Mouse (Mus musculus) hindbrain, embryonic 10.5 days (tissue): Measurements from ENCODE around the gene A130010J15Rik. TPM values are rescaled to one million over a fixed set of nuclear protein-coding genes. Genes with fewer than 3 reads are reported as not detected.

ENCODE experiments used
- DNase-seq: peaks from one replicate; pipeline ENCODE4 v3.0.0-alpha.2; 2017; ENCODE audit warnings: low spot score
- H3K27ac ChIP-seq: fragments of 300-500 bp; sonication (generic); 2 replicates; pipeline ENCODE4 v1.5.1; 2016; ENCODE audit warnings: mild to moderate bottlenecking, moderate library complexity
- H3K27me3 ChIP-seq: fragments of 300-500 bp; sonication (generic); 2 replicates; pipeline ENCODE4 v1.6.1; 2016; ENCODE audit warnings: mild to moderate bottlenecking; ENCODE audit not compliant: poor library complexity, insufficient read depth, severe bottlenecking
- H3K36me3 ChIP-seq: fragments of 300-500 bp; sonication (generic); 2 replicates; pipeline ENCODE4 v1.6.1; 2016; ENCODE audit warnings: mild to moderate bottlenecking, moderate library complexity
- H3K4me1 ChIP-seq: fragments of 300-500 bp; sonication (generic); replicated peaks from 2 replicates; pipeline ENCODE4 v1.6.1; 2016; ENCODE audit warnings: mild to moderate bottlenecking
- H3K4me3 ChIP-seq: fragments of 300-500 bp; sonication (generic); 2 replicates; pipeline ENCODE4 v1.5.1; 2016; ENCODE audit warnings: mild to moderate bottlenecking, moderate library complexity
- H3K9me3 ChIP-seq: fragments of 300-500 bp; sonication (generic); 2 replicates; pipeline ENCODE4 v1.6.1; 2016; ENCODE audit warnings: mild to moderate bottlenecking, moderate library complexity
- WGBS: fragments of 180-500 bp; shearing (Covaris S2); methylation state at CpG from one replicate; pipeline ENCODE4 v1.1.7; 2016; 5-methylcytosine and 5-hydroxymethylcytosine counted together
- polyA plus RNA-seq: library from polyadenylated mRNA; unstranded; fragments of >200 nt; fragmentation: Nextera tagmentation; extraction: Ambion mirVana; gene quantifications from 2 replicates; pipeline ENCODE4 v1.2.1, GENCODE M21; 2016

A130010J15Rik gene
- polyA plus RNA-seq, 1 experiment from 2014 or later, result 13.8 TPM

DNA sequence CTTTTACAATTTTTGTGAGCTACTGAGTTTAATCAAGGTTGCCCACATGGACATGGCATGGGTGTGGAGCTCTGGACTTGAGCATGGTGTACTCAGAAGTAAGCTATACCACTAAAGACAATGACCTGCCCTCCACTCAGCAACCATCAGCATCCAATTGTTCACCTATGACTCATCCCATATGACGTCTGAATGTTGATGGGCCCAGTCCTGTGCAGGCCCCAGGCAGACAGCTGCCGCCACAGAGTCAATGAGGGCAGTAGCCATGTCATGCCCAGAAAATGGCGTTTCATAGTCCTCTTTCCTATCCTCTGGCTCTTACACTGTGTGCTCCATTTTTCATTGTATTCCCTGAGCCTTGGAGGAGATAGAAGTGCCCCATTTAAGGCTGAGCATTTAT lies 48.2 kb downstream of the A130010J15Rik start:
- H3K27me3 ChIP-seq, result no peaks in the 10 kb centered on the region
- no peaks in the 10 kb centered on the region for H3K4me1 ChIP-seq
- H3K9me3 ChIP-seq, result no peaks in the 10 kb centered on the region
- H3K4me3 ChIP-seq, result no peak overlapping the region
- no peaks in the 10 kb centered on the region for H3K36me3 ChIP-seq
- DNase-seq, result no peak
- no peak overlapping the region for H3K27ac ChIP-seq
- WGBS, result 73% methylated on average over 3 of the region's 3 CpGs

DNA sequence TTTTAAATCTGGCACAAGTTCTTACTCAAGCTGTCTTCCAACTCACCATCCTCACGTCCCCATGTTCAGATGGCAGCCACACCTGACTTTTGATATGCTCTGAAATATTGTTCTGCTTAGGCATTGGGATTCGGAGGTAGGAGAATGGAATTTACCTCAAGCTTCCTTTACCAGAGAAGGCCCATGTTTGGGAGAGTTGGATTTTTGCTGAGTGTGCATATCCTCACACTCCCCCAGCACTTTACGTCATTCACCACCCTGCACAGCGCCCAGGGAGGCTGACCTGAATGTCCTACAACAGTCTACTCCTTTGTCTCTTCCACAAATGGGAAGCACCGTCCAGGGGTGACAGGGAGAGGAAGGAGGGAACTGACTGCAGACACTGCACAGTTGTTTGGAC lies 52.6 kb downstream of the A130010J15Rik start:
- H3K4me1 ChIP-seq, result no peaks in the 10 kb centered on the region; the same call in 1 of the 2 replicates
- H3K4me3 ChIP-seq, result no peak overlapping the region
- WGBS, result 76% methylated on average over 5 of the region's 5 CpGs
- no peaks in the 10 kb centered on the region for H3K9me3 ChIP-seq
- H3K36me3 ChIP-seq, result no peaks in the 10 kb centered on the region
- DNase-seq, result no peak
- no peak overlapping the region for H3K27ac ChIP-seq
- H3K27me3 ChIP-seq, result no peaks in the 10 kb centered on the region

DNA sequence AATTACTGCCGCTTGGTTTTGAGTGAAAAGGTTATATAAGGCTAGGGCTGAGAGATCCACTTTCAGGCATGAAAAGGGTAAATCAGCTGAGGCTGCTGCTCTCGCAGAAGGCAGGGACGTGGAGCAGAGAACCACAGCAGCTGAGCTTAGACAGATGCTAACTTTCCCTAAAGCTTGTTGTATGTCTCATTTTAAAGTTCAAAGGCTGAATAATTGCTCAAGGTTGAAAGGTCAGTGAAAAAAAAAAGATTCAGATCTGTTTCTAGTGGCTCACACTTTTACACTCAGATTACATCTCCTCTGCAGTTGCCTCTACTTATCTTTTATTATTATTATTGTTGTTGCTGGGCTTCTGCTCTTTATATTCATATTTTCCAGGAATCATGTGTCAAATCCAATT lies 57.7 kb downstream of the A130010J15Rik start:
- Histone ChIP-seq H3K27me3 (0 out of 2 replicates have a peak, but pooled peaks cover 4% of the 10 kb centered on the region), H3K4me3 (no peak overlapping the region), H3K4me1 (no peaks in the 10 kb centered on the region; the same call in 1 of the 2 replicates), H3K27ac (no peak overlapping the region), H3K36me3 (no peaks in the 10 kb centered on the region), H3K9me3 (no peaks in the 10 kb centered on the region)
- DNase-seq, result no peak
- WGBS, result 36% methylated on average over 3 of the region's 3 CpGs

DNA sequence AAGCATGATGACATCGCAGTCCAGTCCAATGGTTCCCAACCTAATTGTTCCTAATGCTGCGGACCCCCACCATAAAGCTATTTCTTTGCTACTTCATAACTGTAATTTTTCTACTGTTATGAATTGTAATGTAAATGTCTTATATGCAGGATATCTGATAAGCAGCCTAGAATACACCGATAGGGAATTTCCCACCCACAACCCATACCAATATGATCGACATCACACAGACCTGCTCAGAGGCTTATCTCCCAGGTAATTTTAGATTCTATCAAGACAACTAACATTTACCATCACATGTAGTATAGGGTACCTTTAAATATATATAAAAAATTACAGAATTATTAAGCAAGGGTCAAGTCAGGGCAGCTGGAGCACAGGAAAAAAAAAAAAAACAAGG lies 58.3 kb downstream of the A130010J15Rik start:
- Histone ChIP-seq H3K4me1 (no peaks in the 10 kb centered on the region; the same call in 1 of the 2 replicates), H3K9me3 (no peaks in the 10 kb centered on the region), H3K27ac (no peak overlapping the region), H3K27me3 (0 out of 2 replicates have a peak, but pooled peaks cover 4% of the 10 kb centered on the region), H3K36me3 (no peaks in the 10 kb centered on the region), H3K4me3 (no peak overlapping the region)
- 93% methylated on average over 4 of the region's 4 CpGs for WGBS
- DNase-seq, result no peak

DNA sequence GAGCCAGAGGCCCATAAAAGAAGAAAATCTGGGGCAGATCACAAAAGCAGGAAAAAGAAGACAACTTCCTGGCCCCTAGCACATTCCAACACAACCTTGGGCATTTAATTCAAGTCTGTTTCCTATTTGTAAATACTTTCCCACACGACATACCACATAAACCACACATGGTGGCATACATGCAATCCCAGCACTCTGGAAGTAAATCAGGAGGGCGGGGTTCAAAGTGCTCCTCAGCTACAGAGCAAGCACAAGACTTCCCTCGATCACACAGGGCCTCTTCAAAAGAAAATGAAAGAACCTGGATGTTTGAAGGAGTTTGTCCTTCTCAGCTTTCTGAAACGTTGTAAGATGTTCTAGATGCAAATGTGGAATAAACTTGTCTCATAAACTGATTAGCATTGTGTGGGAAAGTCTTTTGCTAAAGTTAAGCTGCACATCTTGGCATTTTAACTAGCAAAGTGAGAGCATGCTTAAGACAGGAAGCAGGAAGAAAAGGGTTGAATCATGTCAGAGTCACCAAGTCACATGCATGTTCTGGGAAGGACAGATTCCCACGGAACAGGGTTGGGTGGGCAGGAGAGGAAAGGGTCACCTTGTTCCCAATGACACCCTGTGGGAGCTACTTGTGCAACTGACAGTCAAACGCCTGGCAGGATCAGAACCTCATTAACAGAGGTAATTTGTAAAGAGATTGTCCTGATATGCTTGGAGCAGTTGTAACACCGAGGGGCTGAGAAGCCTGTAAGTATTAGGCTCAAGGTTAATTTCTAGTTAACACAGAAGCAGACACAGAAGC lies 59.1 kb downstream of the A130010J15Rik start:
- Histone ChIP-seq H3K4me1 (no peaks in the 10 kb centered on the region; the same call in 1 of the 2 replicates), H3K9me3 (no peaks in the 10 kb centered on the region), H3K36me3 (no peaks in the 10 kb centered on the region), H3K27ac (no peak overlapping the region), H3K27me3 (0 out of 2 replicates have a peak, but pooled peaks cover 4% of the 10 kb centered on the region), H3K4me3 (no peak overlapping the region)
- 64% methylated on average over 7 of the region's 7 CpGs for WGBS
- no peak for DNase-seq

Other genes starting within 250 kb of the A130010J15Rik start
- gene Syt14, start 132.3 kb upstream of the A130010J15Rik start, polyA plus RNA-seq, result 4.1 and 4.6 TPM in 2 replicates
- gene Diexf, start 37.8 kb upstream of the A130010J15Rik start, polyA plus RNA-seq, result 7.0 and 9.3 TPM in 2 replicates
- 3.7 and 4.9 TPM in 2 replicates for gene Irf6, start 14.9 kb upstream of the A130010J15Rik start, polyA plus RNA-seq
- gene Traf3ip3, start 33.7 kb downstream of the A130010J15Rik start, polyA plus RNA-seq, result 1.5 and 1.8 TPM in 2 replicates
- gene Lamb3, start 39.7 kb downstream of the A130010J15Rik start, polyA plus RNA-seq, result 0.37 and 0.46 TPM in 2 replicates
- not detected in 2 replicates for gene Hsd11b1, start 96.0 kb downstream of the A130010J15Rik start, polyA plus RNA-seq
- gene G0s2, start 105.2 kb downstream of the A130010J15Rik start, polyA plus RNA-seq, result 5.6 and 7.6 TPM in 2 replicates
- 11.8 and 15.5 TPM in 2 replicates for gene Camk1g, start 202.3 kb downstream of the A130010J15Rik start, polyA plus RNA-seq